Mouse (Mus musculus) liver, embryonic 15.5 days (tissue): ENCODE measurements at regions not wholly inside any gene's neighbourhood (a gene's known extent, or its start where the extent isn't known, plus 50 kb on each side); places are given as distances from the start of the nearest gene placed in this dataset.

Experiments
- ATAC-seq: fragments of 200-750 bp; cut with Nextera tagmentation; 2 replicates; pipeline ENCODE4 v1.8.0; 2017; ENCODE audit warnings: moderate number of reproducible peaks, mild to moderate bottlenecking, moderate library complexity; ENCODE audit not compliant: insufficient read depth
- H3K27ac ChIP-seq: fragments of 300-500 bp; sonication (generic); replicated peaks from 2 replicates; pipeline ENCODE4 v1.5.1; 2015; ENCODE audit warnings: mild to moderate bottlenecking, inconsistent platforms
- H3K27me3 ChIP-seq: fragments of 300-500 bp; sonication (generic); 2 replicates; pipeline ENCODE4 v1.6.1; 2015; ENCODE audit warnings: mild to moderate bottlenecking, inconsistent platforms
- H3K36me3 ChIP-seq: fragments of 300-500 bp; sonication (generic); replicated peaks from 2 replicates; pipeline ENCODE4 v1.6.1; 2015; ENCODE audit warnings: moderate library complexity, mild to moderate bottlenecking, inconsistent platforms
- H3K4me1 ChIP-seq: fragments of 300-500 bp; sonication (generic); replicated peaks from 2 replicates; pipeline ENCODE4 v1.6.1; 2015; ENCODE audit warnings: inconsistent platforms
- H3K4me2 ChIP-seq: fragments of 300-500 bp; sonication (generic); 2 replicates; pipeline ENCODE4 v1.6.1; 2015; ENCODE audit warnings: moderate library complexity, mild to moderate bottlenecking, inconsistent platforms
- H3K4me3 ChIP-seq: fragments of 300-500 bp; sonication (generic); replicated peaks from 2 replicates; pipeline ENCODE4 v1.5.1; 2015; ENCODE audit warnings: mild to moderate bottlenecking, inconsistent platforms
- H3K9ac ChIP-seq: fragments of 300-500 bp; sonication (generic); 2 replicates; pipeline ENCODE4 v1.6.1; 2015; ENCODE audit warnings: moderate library complexity, mild to moderate bottlenecking, inconsistent platforms
- H3K9me3 ChIP-seq: fragments of 300-500 bp; sonication (generic); replicated peaks from 2 replicates; pipeline ENCODE4 v1.6.1; 2016; ENCODE audit warnings: inconsistent platforms
- WGBS: fragments of 180-500 bp; shearing (Covaris S2); methylation state at CpG from one replicate; pipeline ENCODE4 v1.1.7; 2015; ENCODE audit warnings: mixed read lengths; ENCODE audit not compliant: insufficient replicate concordance; 5-methylcytosine and 5-hydroxymethylcytosine counted together

- H3K27ac ChIP-seq = no peak overlapping the region
- no peak for ATAC-seq
- H3K27me3 ChIP-seq = no peaks in the 10 kb centered on the region
- no peak overlapping the region for H3K9ac ChIP-seq
- H3K9me3 ChIP-seq = no peaks in the 10 kb centered on the region
- no peak overlapping the region for H3K4me3 ChIP-seq
- no peak overlapping the region for H3K4me2 ChIP-seq
- H3K4me1 ChIP-seq = no peaks in the 10 kb centered on the region
- WGBS = 65% methylated on average over 4 of the region's 4 CpGs
- H3K36me3 ChIP-seq = no peaks in the 10 kb centered on the region
These were observed 319.4 kb downstream of the Foxa2 start for GRCm38 (mm10) chr2:147727396-147727795.

GRCm38 (mm10) chr2:147718936-147719335 lies 327.8 kb downstream of the Foxa2 start:
- WGBS = 62% methylated on average over 3 of the region's 3 CpGs
- no peaks in the 10 kb centered on the region for H3K36me3 ChIP-seq
- no peak overlapping the region for H3K27ac ChIP-seq
- H3K4me3 ChIP-seq = no peak overlapping the region
- H3K9ac ChIP-seq = no peak overlapping the region
- no peaks in the 10 kb centered on the region for H3K4me1 ChIP-seq
- no peaks in the 10 kb centered on the region for H3K9me3 ChIP-seq
- no peak overlapping the region for H3K4me2 ChIP-seq
- no peak for ATAC-seq
- H3K27me3 ChIP-seq = no peaks in the 10 kb centered on the region

GRCm38 (mm10) chr2:147717484-147717947 lies 329.3 kb downstream of the Foxa2 start:
- no peak overlapping the region for H3K4me2 ChIP-seq
- H3K27ac ChIP-seq = no peak overlapping the region
- no peaks in the 10 kb centered on the region for H3K27me3 ChIP-seq
- no peaks in the 10 kb centered on the region for H3K4me1 ChIP-seq
- H3K4me3 ChIP-seq = no peak overlapping the region
- H3K9me3 ChIP-seq = no peaks in the 10 kb centered on the region
- H3K9ac ChIP-seq = no peak overlapping the region
- WGBS = 84% methylated on average over 12 of the region's 12 CpGs
- ATAC-seq = no peak
- H3K36me3 ChIP-seq = no peaks in the 10 kb centered on the region

GRCm38 (mm10) chr2:147715791-147716190 lies 331.0 kb downstream of the Foxa2 start:
- H3K9ac ChIP-seq = no peak overlapping the region
- H3K27ac ChIP-seq = no peak overlapping the region
- H3K9me3 ChIP-seq = no peaks in the 10 kb centered on the region
- no peaks in the 10 kb centered on the region for H3K36me3 ChIP-seq
- 60% methylated on average over 5 of the region's 5 CpGs for WGBS
- no peaks in the 10 kb centered on the region for H3K27me3 ChIP-seq
- ATAC-seq = no peak
- H3K4me1 ChIP-seq = no peaks in the 10 kb centered on the region
- no peak overlapping the region for H3K4me2 ChIP-seq
- no peak overlapping the region for H3K4me3 ChIP-seq

- no peak overlapping the region for H3K4me3 ChIP-seq
- ATAC-seq = no peak
- H3K27ac ChIP-seq = no peak overlapping the region
- no peaks in the 10 kb centered on the region for H3K4me1 ChIP-seq
- H3K9me3 ChIP-seq = no peaks in the 10 kb centered on the region
- H3K4me2 ChIP-seq = no peak overlapping the region
- no peak overlapping the region for H3K9ac ChIP-seq
- no peaks in the 10 kb centered on the region for H3K36me3 ChIP-seq
- WGBS = 46% methylated on average over 8 of the region's 8 CpGs
- H3K27me3 ChIP-seq = no peaks in the 10 kb centered on the region
These were observed 336.0 kb downstream of the Foxa2 start for GRCm38 (mm10) chr2:147710593-147711265.

DNA sequence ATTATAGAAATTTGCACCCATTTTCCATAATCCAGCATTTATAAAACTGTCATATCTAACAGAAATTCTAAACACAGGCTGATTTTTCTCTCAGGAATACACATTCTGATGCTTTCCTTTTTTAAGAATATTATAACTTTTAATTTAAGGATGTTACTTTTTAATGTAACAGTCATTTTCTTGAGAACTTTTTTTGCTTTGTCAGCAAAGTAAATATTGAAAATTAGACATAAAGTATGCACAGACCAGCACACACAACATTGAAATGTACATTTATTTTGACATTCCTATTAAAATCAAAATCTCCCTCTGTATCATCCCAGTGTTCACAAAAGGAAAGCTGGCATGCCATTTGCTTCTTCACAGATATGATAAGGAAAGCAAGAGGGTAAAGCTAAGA lies 337.0 kb downstream of the Foxa2 start:
- H3K9me3 ChIP-seq = no peaks in the 10 kb centered on the region
- ATAC-seq = no peak
- H3K4me1 ChIP-seq = no peaks in the 10 kb centered on the region

GRCm38 (mm10) chr2:147707156-147707555 lies 339.6 kb downstream of the Foxa2 start:
- Histone ChIP-seq H3K36me3 (no peaks in the 10 kb centered on the region), H3K4me1 (no peaks in the 10 kb centered on the region), H3K27me3 (no peaks in the 10 kb centered on the region), H3K9ac (no peak overlapping the region), H3K4me3 (no peak overlapping the region), H3K4me2 (no peak overlapping the region), H3K9me3 (no peaks in the 10 kb centered on the region), H3K27ac (no peak overlapping the region)
- no peak for ATAC-seq
- 66% methylated on average over 6 of the region's 6 CpGs for WGBS

More for the DNA sequence above, 337.0 kb downstream of the Foxa2 start:
- Histone ChIP-seq H3K4me3 (no peak overlapping the region), H3K27ac (no peak overlapping the region), H3K9ac (no peak overlapping the region), H3K4me2 (no peak overlapping the region), H3K36me3 (no peaks in the 10 kb centered on the region), H3K27me3 (no peaks in the 10 kb centered on the region)

GRCm38 (mm10) chr2:147703981-147704380 lies 342.3 kb downstream of the Pax1 start:
- no peaks in the 10 kb centered on the region for H3K36me3 ChIP-seq
- H3K4me1 ChIP-seq = no peaks in the 10 kb centered on the region
- no peaks in the 10 kb centered on the region for H3K27me3 ChIP-seq
- WGBS = 65% methylated on average over 10 of the region's 10 CpGs
- no peak for ATAC-seq
- H3K9me3 ChIP-seq = no peaks in the 10 kb centered on the region
- H3K4me2 ChIP-seq = no peak overlapping the region
- no peak overlapping the region for H3K4me3 ChIP-seq
- no peak overlapping the region for H3K27ac ChIP-seq
- H3K9ac ChIP-seq = no peak overlapping the region

DNA sequence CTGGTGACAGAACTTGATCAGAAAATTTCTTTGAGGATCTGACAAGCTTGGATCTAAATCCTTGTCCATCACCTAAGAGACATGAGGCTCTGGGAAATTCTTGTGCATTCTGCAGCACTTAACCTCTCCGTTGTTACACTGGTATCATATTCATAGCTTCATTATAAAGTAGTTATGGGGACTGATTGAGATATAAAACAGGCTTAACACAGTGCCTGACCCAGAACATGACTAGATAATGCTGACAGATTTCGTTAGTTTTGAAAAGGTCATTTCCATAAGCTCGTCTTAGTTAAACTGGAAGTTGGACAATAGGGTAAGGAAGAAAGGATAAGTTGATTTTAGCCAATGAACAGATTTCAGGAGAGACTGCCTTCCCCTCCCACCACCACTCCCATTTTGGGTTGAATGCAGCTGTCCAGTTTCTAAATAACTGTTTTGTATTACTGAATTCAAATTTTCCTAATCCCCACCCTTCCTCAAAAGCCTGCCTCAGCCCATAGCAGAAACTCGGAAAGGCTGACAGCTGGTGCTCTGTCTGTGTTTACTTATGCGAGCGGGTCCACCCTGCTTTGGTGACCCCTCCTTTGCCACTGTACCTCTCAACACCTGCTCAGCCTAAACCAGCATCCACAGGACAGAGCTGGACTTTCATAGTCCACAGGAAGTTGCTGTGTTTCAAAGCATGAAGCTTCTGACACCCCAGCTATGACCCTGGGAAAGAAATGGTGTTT lies 340.8 kb downstream of the Pax1 start:
- no peak for ATAC-seq
- Histone ChIP-seq H3K36me3 (no peaks in the 10 kb centered on the region), H3K9ac (no peak overlapping the region), H3K27ac (no peak overlapping the region), H3K9me3 (no peaks in the 10 kb centered on the region), H3K4me2 (no peak overlapping the region), H3K4me3 (no peak overlapping the region), H3K4me1 (no peaks in the 10 kb centered on the region), H3K27me3 (no peaks in the 10 kb centered on the region)
- 58% methylated on average over 6 of the region's 6 CpGs for WGBS

GRCm38 (mm10) chr2:147699524-147700081 lies 337.9 kb downstream of the Pax1 start:
- H3K4me1 ChIP-seq = no peaks in the 10 kb centered on the region
- H3K4me2 ChIP-seq = no peak overlapping the region
- no peaks in the 10 kb centered on the region for H3K36me3 ChIP-seq
- no peak overlapping the region for H3K4me3 ChIP-seq
- no peak overlapping the region for H3K27ac ChIP-seq
- 58% methylated on average over 6 of the region's 6 CpGs for WGBS
- H3K9me3 ChIP-seq = no peaks in the 10 kb centered on the region
- H3K27me3 ChIP-seq = no peaks in the 10 kb centered on the region
- H3K9ac ChIP-seq = no peak overlapping the region
- no peak for ATAC-seq

- Histone ChIP-seq H3K4me2 (no peak overlapping the region), H3K4me3 (no peak overlapping the region), H3K27ac (no peak overlapping the region), H3K9me3 (no peaks in the 10 kb centered on the region), H3K4me1 (no peaks in the 10 kb centered on the region), H3K27me3 (no peaks in the 10 kb centered on the region), H3K9ac (no peak overlapping the region), H3K36me3 (no peaks in the 10 kb centered on the region)
- ATAC-seq = no peak
- WGBS = 66% methylated on average over 10 of the region's 10 CpGs
These were observed 330.2 kb downstream of the Pax1 start for GRCm38 (mm10) chr2:147691896-147692295.
